Mouse (Mus musculus) intestine, postnatal 0 days (tissue): ENCODE measurements around the gene Myo10. TPM values are rescaled to one million over a fixed set of nuclear protein-coding genes. Genes with fewer than 3 reads are reported as not detected.
A peak's percentile ranks its signal among the peaks of the same experiment; 100 is the strongest.

ENCODE experiments used
- ATAC-seq: fragments of 200-750 bp; cut with Nextera tagmentation; 2 replicates; pipeline ENCODE4 v1.8.0; 2017; ENCODE audit warnings: mild to moderate bottlenecking, moderate TSS enrichment, moderate library complexity
- H3K27ac ChIP-seq: fragments of 300-500 bp; sonication (generic); 2 replicates; pipeline ENCODE4 v1.5.1; 2014; ENCODE audit warnings: mild to moderate bottlenecking, low read depth, low read length, moderate library complexity
- H3K27me3 ChIP-seq: fragments of 300-500 bp; sonication (generic); replicated peaks from 2 replicates; pipeline ENCODE4 v1.6.1; 2014; ENCODE audit warnings: low read length, mixed read lengths; ENCODE audit not compliant: control insufficient read depth, insufficient read depth
- H3K36me3 ChIP-seq: fragments of 300-500 bp; sonication (generic); 2 replicates; pipeline ENCODE4 v1.6.1; 2014; ENCODE audit warnings: mild to moderate bottlenecking, moderate library complexity; ENCODE audit not compliant: control insufficient read depth, insufficient read depth
- H3K4me1 ChIP-seq: fragments of 300-500 bp; sonication (generic); replicated peaks from 2 replicates; pipeline ENCODE4 v1.6.1; 2014; ENCODE audit warnings: antibody characterized with exemption, low read length, mixed read lengths; ENCODE audit not compliant: control insufficient read depth, insufficient read depth
- H3K4me2 ChIP-seq: fragments of 300-500 bp; sonication (generic); replicated peaks from 2 replicates; pipeline ENCODE4 v1.6.1; 2014; ENCODE audit warnings: low read depth, mild to moderate bottlenecking, moderate library complexity
- H3K4me3 ChIP-seq: fragments of 300-500 bp; sonication (generic); 2 replicates; pipeline ENCODE4 v1.5.1; 2014; ENCODE audit warnings: low read depth, low read length
- H3K9ac ChIP-seq: fragments of 300-500 bp; sonication (generic); 2 replicates; pipeline ENCODE4 v1.6.1; 2014; ENCODE audit warnings: mild to moderate bottlenecking, low read depth, low read length
- H3K9me3 ChIP-seq: fragments of 300-500 bp; sonication (generic); 2 replicates; pipeline ENCODE4 v1.6.1; 2016; ENCODE audit warnings: mixed run types; ENCODE audit not compliant: control insufficient read depth
- CTCF ChIP-seq: sonication (generic); IDR thresholded peaks from 2 replicates; pipeline ENCODE4 v1.5.1; 2016; ENCODE audit warnings: low read depth, mild to moderate bottlenecking, control low read depth, antibody characterized with exemption, moderate library complexity
- whole genome bisulfite sequencing: fragments of 180-500 bp; shearing (Covaris S2); extraction: QIAGEN DNeasy Blood & Tissue Kit; methylation state at CpG from one replicate; pipeline ENCODE4 v1.1.7; 2014; 5-methylcytosine and 5-hydroxymethylcytosine counted together
- polyA plus RNA-seq: library from polyadenylated mRNA; unstranded; fragments of >200 nt; fragmentation: Nextera tagmentation; extraction: Ambion mirVana; gene quantifications from 2 replicates; pipeline ENCODE4 v1.2.1, GENCODE M21; 2015

Gene Myo10
- polyA plus RNA-seq, 1 experiment from 2014 or later: 9.5 TPM

DNA sequence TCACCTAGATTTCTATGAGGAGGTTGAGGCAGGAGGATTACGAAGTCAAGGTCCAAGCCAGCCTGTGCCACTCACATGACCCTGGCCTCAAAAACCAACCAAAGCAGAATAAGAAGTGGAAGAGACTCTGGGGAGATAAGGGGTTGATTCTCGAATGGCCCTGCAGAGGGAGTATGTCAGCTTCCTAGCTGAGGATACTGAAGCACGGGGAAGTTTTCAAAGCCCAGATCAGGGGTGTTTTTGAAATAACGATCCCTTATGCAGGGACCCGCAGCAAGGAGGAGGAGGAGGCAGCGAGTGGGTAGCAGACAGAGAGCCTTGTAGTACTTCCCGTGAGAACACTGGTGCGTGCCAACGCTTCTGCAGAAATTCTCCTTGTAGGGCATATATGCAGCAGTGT is 108.7 kb downstream of the Myo10 start:
- TF ChIP-seq CTCF: peak; percentile 56
- H3K4me1 ChIP-seq: no peaks in the 10 kb centered on the region
- no peak for ATAC-seq
- H3K4me2 ChIP-seq: no peak overlapping the region
- no peaks in the 10 kb centered on the region for H3K27me3 ChIP-seq
- H3K9me3 ChIP-seq: no peaks in the 10 kb centered on the region
- no peak overlapping the region for H3K4me3 ChIP-seq
- H3K36me3 ChIP-seq: peaks cover 32% of the 10 kb centered on the region
- WGBS: 67% methylated on average over 9 of the region's 9 CpGs
- no peak overlapping the region for H3K9ac ChIP-seq
- no peak overlapping the region for H3K27ac ChIP-seq

DNA sequence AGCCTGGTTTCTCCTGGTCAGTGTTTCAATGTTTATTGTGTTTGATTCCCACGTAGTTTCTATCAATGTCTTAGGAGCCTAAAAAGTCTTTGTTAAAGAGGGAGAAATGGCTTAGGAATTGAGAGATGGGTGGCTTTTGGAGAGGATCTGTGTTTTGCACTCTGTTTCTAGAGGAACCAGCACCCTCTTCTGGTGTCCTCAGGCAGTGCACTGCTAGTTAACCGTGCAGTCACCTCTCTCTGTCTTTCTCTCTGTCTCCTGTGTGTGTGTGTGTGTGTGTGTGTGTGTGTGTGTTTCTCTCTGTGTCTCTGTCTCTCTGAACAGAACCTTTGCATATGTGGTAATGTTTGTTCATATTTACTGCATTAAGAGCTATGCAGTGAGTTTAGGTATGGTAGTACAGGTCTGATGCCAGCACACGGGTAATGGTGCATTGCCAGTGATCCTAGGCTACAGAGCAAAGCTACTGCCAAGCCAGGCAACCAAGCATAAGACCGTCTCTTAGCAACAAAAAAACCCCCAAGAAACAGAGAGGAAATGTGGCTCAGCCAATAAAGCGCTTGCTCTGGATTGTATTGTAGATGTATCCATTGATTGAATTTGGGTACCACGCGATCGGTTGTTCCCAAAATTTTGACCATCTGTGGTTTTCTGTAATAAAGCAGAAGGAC is 110.6 kb downstream of the Myo10 start:
- H3K4me1 ChIP-seq: no peaks in the 10 kb centered on the region
- 85% methylated on average over 8 of the region's 8 CpGs for WGBS
- peak; percentile 77 for TF ChIP-seq CTCF
- ATAC-seq: no peak
- H3K36me3 ChIP-seq: peaks cover 37% of the 10 kb centered on the region
- H3K9ac ChIP-seq: no peak overlapping the region
- H3K27ac ChIP-seq: no peak overlapping the region
- H3K27me3 ChIP-seq: no peaks in the 10 kb centered on the region
- H3K4me3 ChIP-seq: no peak overlapping the region
- H3K4me2 ChIP-seq: no peak overlapping the region
- no peaks in the 10 kb centered on the region for H3K9me3 ChIP-seq

DNA sequence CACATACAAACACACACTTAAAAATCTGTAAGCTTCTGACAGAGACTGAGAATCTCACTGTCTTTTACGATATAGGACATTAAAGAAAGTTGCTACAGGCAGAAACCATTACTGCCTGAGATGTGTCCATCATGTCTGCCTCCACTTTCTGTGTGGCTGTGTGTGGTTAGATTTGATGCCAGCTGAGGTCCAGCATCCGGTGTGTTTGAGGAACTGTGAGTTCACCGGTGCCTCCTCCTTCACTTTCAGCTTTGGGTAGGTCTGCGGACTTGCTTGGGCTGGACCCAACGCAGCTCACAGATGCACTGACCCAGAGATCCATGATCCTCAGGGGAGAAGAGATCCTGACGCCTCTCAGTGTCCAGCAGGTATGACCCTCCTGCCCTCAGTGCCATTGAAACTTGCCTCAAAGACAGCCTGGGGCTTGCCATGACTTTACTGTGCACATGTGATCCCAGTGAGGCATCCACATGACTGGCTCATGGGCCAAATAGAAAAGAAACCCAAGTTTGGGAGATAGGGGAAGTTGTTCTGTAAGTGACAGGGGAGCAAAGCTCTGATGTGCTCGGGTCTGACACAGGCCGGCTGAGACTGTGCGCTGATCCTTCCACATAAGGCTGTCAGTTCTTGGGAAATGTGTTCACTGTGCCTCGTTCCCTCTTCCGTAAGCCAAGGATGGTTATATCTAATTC is 111.6 kb downstream of the Myo10 start:
- no peak for TF ChIP-seq CTCF
- H3K9me3 ChIP-seq: no peaks in the 10 kb centered on the region
- 94% methylated on average over 11 of the region's 11 CpGs for WGBS
- no peak for ATAC-seq
- peaks cover 42% of the 10 kb centered on the region for H3K36me3 ChIP-seq
- no peak overlapping the region for H3K27ac ChIP-seq
- H3K4me2 ChIP-seq: no peak overlapping the region
- no peaks in the 10 kb centered on the region for H3K4me1 ChIP-seq
- no peak overlapping the region for H3K4me3 ChIP-seq
- no peaks in the 10 kb centered on the region for H3K27me3 ChIP-seq
- H3K9ac ChIP-seq: no peak overlapping the region

DNA sequence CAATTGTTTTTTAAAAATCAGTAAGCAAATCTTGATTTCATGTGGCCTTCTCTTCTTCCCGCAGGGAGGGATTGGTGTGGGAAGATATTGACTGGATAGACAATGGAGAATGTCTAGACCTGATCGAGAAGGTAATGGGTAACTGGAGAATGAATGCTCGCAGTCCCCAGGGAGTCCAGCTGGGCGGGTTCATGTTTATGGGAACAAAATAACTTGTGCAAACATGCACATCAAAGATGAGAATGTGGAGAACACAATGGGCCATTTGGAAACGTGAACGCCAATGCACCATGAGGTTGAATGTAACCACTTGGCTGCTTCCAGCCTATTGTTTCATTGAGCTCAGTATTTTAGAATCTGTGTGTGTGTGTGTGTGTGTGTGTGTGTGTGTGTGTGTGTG is 114.2 kb downstream of the Myo10 start:
- Histone ChIP-seq H3K27me3 (no peaks in the 10 kb centered on the region), H3K4me1 (no peaks in the 10 kb centered on the region), H3K27ac (no peak overlapping the region), H3K4me3 (no peak overlapping the region), H3K9ac (no peak overlapping the region), H3K4me2 (no peak overlapping the region), H3K36me3 (peaks cover 63% of the 10 kb centered on the region), H3K9me3 (no peaks in the 10 kb centered on the region)
- TF ChIP-seq CTCF: no peak
- WGBS: 77% methylated on average over 6 of the region's 6 CpGs
- no peak for ATAC-seq

DNA sequence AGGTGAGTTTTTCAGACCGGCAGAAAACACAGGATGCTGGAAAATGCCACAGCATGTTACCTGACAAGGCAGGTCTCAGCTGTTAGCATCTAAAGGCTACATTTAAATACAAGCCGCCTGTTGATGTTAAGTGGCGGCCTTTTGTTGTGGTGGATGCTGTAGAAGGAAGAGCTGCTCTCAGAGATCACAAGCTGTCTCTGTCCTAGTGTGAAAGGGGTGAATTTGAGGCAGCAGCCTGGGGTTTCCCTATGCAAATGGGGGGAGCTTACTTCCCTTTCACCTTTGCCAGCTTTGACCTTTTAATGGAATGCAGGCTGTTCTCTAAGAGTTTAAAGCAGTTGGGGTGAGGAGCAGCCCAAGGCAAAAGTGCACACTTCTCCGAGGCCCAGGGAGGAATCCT is 117.9 kb downstream of the Myo10 start:
- Histone ChIP-seq H3K27me3 (no peaks in the 10 kb centered on the region), H3K4me1 (no peaks in the 10 kb centered on the region), H3K4me3 (no peak overlapping the region), H3K27ac (no peak overlapping the region), H3K36me3 (peaks cover 69% of the 10 kb centered on the region), H3K4me2 (no peak overlapping the region), H3K9me3 (no peaks in the 10 kb centered on the region), H3K9ac (no peak overlapping the region)
- ATAC-seq: no peak
- WGBS: 76% methylated on average over 4 of the region's 4 CpGs
- no peak for TF ChIP-seq CTCF

- no peaks in the 10 kb centered on the region for H3K27me3 ChIP-seq
- no peak overlapping the region for H3K4me3 ChIP-seq
- H3K27ac ChIP-seq: no peak overlapping the region
- no peak overlapping the region for H3K4me2 ChIP-seq
- TF ChIP-seq CTCF: no peak
- no peak for ATAC-seq
- WGBS: 85% methylated on average over 13 of the region's 13 CpGs
- no peaks in the 10 kb centered on the region for H3K9me3 ChIP-seq
- no peak overlapping the region for H3K9ac ChIP-seq
- peaks cover 62% of the 10 kb centered on the region for H3K36me3 ChIP-seq
- no peaks in the 10 kb centered on the region for H3K4me1 ChIP-seq
Observed at GRCm38 (mm10) chr15:25742196-25742595, 119.9 kb downstream of the Myo10 start.
